Mouse (Mus musculus) megakaryocyte, embryonic 14.5 days (primary cell): ENCODE measurements around the gene Timm13.

ENCODE experiments used
- FLI1 ChIP-seq: IDR thresholded peaks from 2 replicates; pipeline ENCODE4 v1.6.1; 2012; ENCODE audit warnings: low read length, inconsistent platforms, mixed read lengths
- GATA1 ChIP-seq: IDR thresholded peaks from 3 replicates; pipeline ENCODE4 v1.6.1; 2012; ENCODE audit warnings: mixed read lengths, low read length, inconsistent platforms, borderline replicate concordance

DNA sequence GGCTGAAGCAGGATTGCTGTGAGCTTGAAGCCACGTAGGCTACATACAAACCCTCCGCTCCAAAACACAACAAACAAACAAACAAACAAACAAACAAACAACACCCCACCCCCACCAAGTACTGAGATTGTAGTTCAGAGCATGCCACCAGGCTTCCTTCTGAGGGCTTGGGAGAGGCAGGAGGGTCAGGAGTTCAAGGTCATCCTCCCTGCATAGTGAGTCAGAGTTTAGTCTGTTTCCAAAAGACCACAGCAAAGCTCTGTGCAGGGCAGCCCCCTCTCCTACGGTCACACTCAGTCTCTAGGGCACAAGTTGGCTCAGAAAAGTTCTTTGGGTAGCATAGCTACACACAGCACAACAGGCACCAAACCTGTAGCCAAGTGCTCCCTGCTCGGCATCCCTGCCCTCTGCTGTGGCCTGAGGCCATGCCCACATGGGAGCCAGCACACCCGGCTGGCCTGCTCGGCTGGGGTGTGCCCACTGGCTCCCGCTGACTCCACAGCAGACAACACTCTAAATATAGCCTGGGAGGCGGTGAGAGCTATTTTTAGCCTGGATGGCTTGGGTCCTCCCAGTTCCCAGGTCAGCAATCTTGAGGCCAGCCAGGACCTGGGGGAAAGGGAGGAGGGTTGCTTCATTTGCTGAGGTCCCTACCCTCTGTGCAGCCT is 39.7 kb upstream of the Timm13 start:
- TF ChIP-seq GATA1, result no peak
- TF ChIP-seq FLI1, result no peak
